Comparison of ENCODE assay signal across 9 mouse cellular contexts in genomic region chr5:93221661-93222060, GRCm38 (mm10). TPM values are rescaled to one million over a fixed set of nuclear protein-coding genes. Genes with fewer than 3 reads are reported as not detected.
DNase-seq lines count a peak whose midpoint lies in the region; ATAC-seq and TF ChIP-seq lines count a peak whose summit lies in the region.
"Had no signal": no experiment of that assay in that cellular context is flagged by ENCODE, and none has a peak within 500 bp of the region (broad histone marks: within the 10 kb centered on the region; RNA-seq: fewer than 3 reads in every experiment).

No protein-coding gene starts in this region.

- H3K36me3 ChIP-seq in liver, adult 2 months (ENCODE audit: control insufficient read depth, insufficient read depth, low read length): no peaks in the 10 kb centered on the region
- no peaks in the 10 kb centered on the region for H3K36me3 ChIP-seq in stomach, embryonic 16.5 days (ENCODE audit: control insufficient read depth, insufficient read depth, low read length)
- no peaks in the 10 kb centered on the region for H3K36me3 ChIP-seq in hindbrain, embryonic 13.5 days
- H3K36me3 ChIP-seq: embryonic facial prominence, embryonic 12.5 days had no signal

- TF ChIP-seq CTCF in liver, adult 2 months (IDR thresholded peaks at IDR 0.05; ENCODE audit: low read depth, low read length): no peak
- no peak for TF ChIP-seq CTCF in layer of hippocampus, adult 2 months (conservative IDR thresholded peaks at IDR 0.05)

- H3K4me2 ChIP-seq in stomach, embryonic 16.5 days (ENCODE audit: low read depth, low read length): no peak overlapping the region
- no peak overlapping the region for H3K4me2 ChIP-seq in hindbrain, embryonic 13.5 days
- H3K4me2 ChIP-seq: embryonic facial prominence, embryonic 12.5 days had no signal

- no peak overlapping the region for H3K4me3 ChIP-seq in liver, adult 2 months (ENCODE audit: insufficient read depth, low read depth, low read length)
- H3K4me3 ChIP-seq in stomach, embryonic 16.5 days (replicated peaks; ENCODE audit: low read length): no peak overlapping the region
- no peak overlapping the region for H3K4me3 ChIP-seq in layer of hippocampus, adult 2 months
- H3K4me3 ChIP-seq in hindbrain, embryonic 13.5 days: no peak overlapping the region
- H3K4me3 ChIP-seq: embryonic facial prominence, embryonic 12.5 days had no signal

- peak; percentile 59 for DNase-seq in liver, adult 2 months (ENCODE audit: extremely low read depth, low read depth, low spot score)
- no peak for DNase-seq in liver
- peak; percentile 50 to 68 for DNase-seq in cerebellum, postnatal 36 days
- DNase-seq in kidney, postnatal 10 days: peak; percentile 44
- no peak for DNase-seq in layer of hippocampus, adult 2 months (ENCODE audit: low spot score in 2 of 2)
- DNase-seq in layer of hippocampus, postnatal 36 days: no peak

- H3K9me3 ChIP-seq in stomach, embryonic 16.5 days (replicated peaks; ENCODE audit: control insufficient read depth, low read length): no peaks in the 10 kb centered on the region
- peaks cover 2% of the 10 kb centered on the region; the same call in 1 of the 2 replicates for H3K9me3 ChIP-seq in hindbrain, embryonic 13.5 days
- H3K9me3 ChIP-seq: embryonic facial prominence, embryonic 12.5 days had no signal

- no peak overlapping the region for H3K27ac ChIP-seq in liver, adult 2 months (replicated peaks; ENCODE audit: insufficient read depth, low read depth, low read length)
- H3K27ac ChIP-seq in stomach, embryonic 16.5 days (ENCODE audit: low read length): peak overlapping the region; percentile 19; the same call in 1 of the 2 replicates
- H3K27ac ChIP-seq in layer of hippocampus, adult 2 months: no peak overlapping the region
- no peak overlapping the region for H3K27ac ChIP-seq in hindbrain, embryonic 13.5 days
- H3K27ac ChIP-seq: embryonic facial prominence, embryonic 12.5 days had no signal

- no peaks in the 10 kb centered on the region for H3K27me3 ChIP-seq in liver, adult 2 months (ENCODE audit: control insufficient read depth, insufficient read depth, low read length)
- no peaks in the 10 kb centered on the region for H3K27me3 ChIP-seq in stomach, embryonic 16.5 days (ENCODE audit: control insufficient read depth, insufficient read depth, low read length)
- no peaks in the 10 kb centered on the region for H3K27me3 ChIP-seq in hindbrain, embryonic 13.5 days
- H3K27me3 ChIP-seq: embryonic facial prominence, embryonic 12.5 days had no signal

- no peaks in the 10 kb centered on the region for H3K4me1 ChIP-seq in liver, adult 2 months (ENCODE audit: control insufficient read depth, insufficient read depth, low read length)
- no peaks in the 10 kb centered on the region for H3K4me1 ChIP-seq in stomach, embryonic 16.5 days (ENCODE audit: control insufficient read depth, insufficient read depth, low read length)
- H3K4me1 ChIP-seq in hindbrain, embryonic 13.5 days (replicated peaks): no peaks in the 10 kb centered on the region
- H3K4me1 ChIP-seq: embryonic facial prominence, embryonic 12.5 days had no signal

- no peaks in the 10 kb centered on the region for H3K79me2 ChIP-seq in liver, adult 2 months (ENCODE audit: control insufficient read depth, insufficient read depth, low read length)

- 33% methylated on average over 3 of the region's 3 CpGs for WGBS in liver, adult 2 months
- 39% methylated on average over 3 of the region's 3 CpGs for WGBS in stomach, embryonic 16.5 days
- WGBS in hindbrain, embryonic 13.5 days: 68% methylated on average over 3 of the region's 3 CpGs

- H3K9ac ChIP-seq in liver, adult 2 months (ENCODE audit: low read depth, low read length): no peak overlapping the region
- H3K9ac ChIP-seq in stomach, embryonic 16.5 days (ENCODE audit: low read length): no peak overlapping the region
- H3K9ac ChIP-seq in hindbrain, embryonic 13.5 days: no peak overlapping the region
- H3K9ac ChIP-seq: embryonic facial prominence, embryonic 12.5 days had no signal

- TF ChIP-seq POLR2A in liver, adult 2 months (IDR thresholded peaks at IDR 0.05; ENCODE audit: extremely low read depth, insufficient read depth, low read length): no peak

- ATAC-seq in stomach, embryonic 16.5 days (ENCODE audit: insufficient read depth, low FRiP score): no peak
- ATAC-seq in hindbrain, embryonic 13.5 days (ENCODE audit: low FRiP score): no peak

RNA-seq across cellular contexts. Expression of gene 2010109A12Rik, which starts 15.3 kb away (rescaled TPM):
- 0.13 and 0.28 TPM in 2 replicates for total RNA-seq in liver, adult 2 months (2014; rRNA removed)
- not detected in 2 replicates for polyA plus RNA-seq in liver, adult 2 months (2012; rRNA removed)
- 1.2 and 1.6 TPM in 2 replicates for polyA plus RNA-seq in stomach, embryonic 16.5 days (2015; fragmentation: Nextera tagmentation; extraction: Ambion mirVana)
- total RNA-seq in layer of hippocampus, adult 2 months (2021): 1 to 10 TPM; 1.1 to 1.8 TPM
- polyA plus RNA-seq in hindbrain, embryonic 13.5 days (2015; fragmentation: Nextera tagmentation; extraction: Ambion mirVana): 2.0 and 2.2 TPM in 2 replicates
- 1 to 10 TPM; 1.9 to 2.4 TPM for total RNA-seq in layer of hippocampus, postnatal 36 days (2021)

RNA-seq across cellular contexts. Expression of gene Ccni, which starts 15.4 kb away (rescaled TPM):
- total RNA-seq in liver, adult 2 months (2014; rRNA removed): 68.0 and 77.9 TPM in 2 replicates
- 56.4 and 70.4 TPM in 2 replicates for polyA plus RNA-seq in liver, adult 2 months (2012; rRNA removed)
- polyA plus RNA-seq in stomach, embryonic 16.5 days (2015; fragmentation: Nextera tagmentation; extraction: Ambion mirVana): 56.9 and 63.8 TPM in 2 replicates
- total RNA-seq in layer of hippocampus, adult 2 months (2021): 100 to 1,000 TPM; 251 to 256 TPM
- 137 and 140 TPM in 2 replicates for polyA plus RNA-seq in hindbrain, embryonic 13.5 days (2015; fragmentation: Nextera tagmentation; extraction: Ambion mirVana)
- total RNA-seq in layer of hippocampus, postnatal 36 days (2021): 100 to 1,000 TPM; 261 to 273 TPM

RNA-seq across cellular contexts. Expression of gene Ccng2, which starts 45.4 kb away (rescaled TPM):
- total RNA-seq in liver, adult 2 months (2014; rRNA removed): 14.5 and 16.1 TPM in 2 replicates
- 9.2 and 11.7 TPM in 2 replicates for polyA plus RNA-seq in liver, adult 2 months (2012; rRNA removed)
- 32.3 and 32.5 TPM in 2 replicates for polyA plus RNA-seq in stomach, embryonic 16.5 days (2015; fragmentation: Nextera tagmentation; extraction: Ambion mirVana)
- total RNA-seq in layer of hippocampus, adult 2 months (2021): 10 to 100 TPM; 48.2 to 51.5 TPM
- 109 and 119 TPM in 2 replicates for polyA plus RNA-seq in hindbrain, embryonic 13.5 days (2015; fragmentation: Nextera tagmentation; extraction: Ambion mirVana)
- total RNA-seq in layer of hippocampus, postnatal 36 days (2021): 10 to 100 TPM; 49.1 to 54.8 TPM

Comparison
In these comparisons a context has a peak if more than half of its experiments do, and no peak if none do; other contexts are left out.
1. DNase-seq: peak in liver, adult 2 months (single experiment), cerebellum, postnatal 36 days (2 of 2) and kidney, postnatal 10 days (single experiment); none in liver (single experiment), layer of hippocampus, adult 2 months (0 of 2) and layer of hippocampus, postnatal 36 days (0 of 2).